Mouse (Mus musculus): ENCODE data around the gene Gm16513. TPM values are rescaled to one million over a fixed set of nuclear protein-coding genes. Genes with fewer than 3 reads are reported as not detected.

The Gm16513 gene
- not detected in 2 replicates for polyA plus RNA-seq (2012; rRNA removed)

DNA sequence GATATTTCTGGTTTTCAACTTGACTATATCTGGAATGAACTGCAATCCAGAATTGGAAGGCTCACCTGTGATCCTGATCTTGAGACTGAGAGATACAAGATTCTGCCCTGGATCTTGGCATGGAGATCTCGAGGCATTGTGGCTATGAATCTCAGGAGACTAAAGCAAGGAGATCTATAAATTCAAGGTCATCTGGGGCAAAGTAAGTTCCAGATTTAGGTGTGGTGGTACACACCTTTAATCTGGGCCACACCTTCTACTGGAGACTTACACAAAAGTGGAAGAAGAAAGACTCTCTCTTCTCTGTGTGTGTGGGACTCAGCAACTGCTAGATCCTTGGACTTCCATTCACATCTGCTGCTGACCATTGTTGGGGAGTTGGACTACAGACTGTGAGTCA lies at the start of gene Gm16513:
Gm16513 (plus strand) TSS at position 301 of the 400 bp plus-strand sequence.

Other genes starting within 250 kb of the Gm16513 start
- not detected in 2 replicates for gene Gm6367, start 194.0 kb upstream of the Gm16513 start, polyA plus RNA-seq (2012; rRNA removed)
- gene Gm7942, start 75.7 kb upstream of the Gm16513 start, polyA plus RNA-seq (2012; rRNA removed): not detected in 2 replicates
- not detected in 2 replicates for gene Gm10424, start 90.1 kb downstream of the Gm16513 start, polyA plus RNA-seq (2012; rRNA removed)
- not detected in 2 replicates for gene Gm3259, start 123.3 kb downstream of the Gm16513 start, polyA plus RNA-seq (2012; rRNA removed)